Mouse (Mus musculus) megakaryocyte-erythroid progenitor cell, adult 5-6 weeks (primary cell): ENCODE results near the gene Mtmr2. TPM values are rescaled to one million over a fixed set of nuclear protein-coding genes. Genes with fewer than 3 reads are reported as not detected.

Source experiments
- total RNA-seq, 2 experiments: library from RNA; stranded (forward) in 1 of 2; stranded (reverse) in 1 of 2; fragments of 200-1000, 215-1000 nt in 1 of 2; fragments of >200 nt in 1 of 2; fragmentation: Nextera tagmentation in 1 of 2; gene quantifications; 2 replicates each; pipeline ENCODE4 v1.2.3; 2014 to 2017

Gene Mtmr2
- total RNA-seq, 2 experiments from 2014 or later: 21.4 to 52.9 TPM

Other genes with a start within 250 kb of the Mtmr2 start
- 56.0 and 69.2 TPM in 2 replicates for gene Cep57, start 78.7 kb downstream of the Mtmr2 start, total RNA-seq (2014; fragmentation: Nextera tagmentation)
- gene Cep57, start 78.7 kb downstream of the Mtmr2 start, total RNA-seq (2017): 112 and 114 TPM in 2 replicates
- gene Fam76b, start 79.3 kb downstream of the Mtmr2 start, total RNA-seq (2014; fragmentation: Nextera tagmentation): 31.0 and 36.0 TPM in 2 replicates
- 37.7 and 72.3 TPM in 2 replicates for gene Fam76b, start 79.3 kb downstream of the Mtmr2 start, total RNA-seq (2017)